In genomic region chr6:31455376-31455775, GRCm38 (mm10) we compare ENCODE assay signal across 32 mouse cellular contexts. TPM values are rescaled to one million over a fixed set of nuclear protein-coding genes. Genes with fewer than 3 reads are reported as not detected.
DNase-seq lines count a peak whose midpoint lies in the region; ATAC-seq and TF ChIP-seq lines count a peak whose summit lies in the region.
"Had no signal": no experiment of that assay in that cellular context is flagged by ENCODE, and none has a peak within 500 bp of the region (broad histone marks: within the 10 kb centered on the region; RNA-seq: fewer than 3 reads in every experiment).

No protein-coding gene starts in this region.

- no peaks in the 10 kb centered on the region for H3K27me3 ChIP-seq in hindbrain, postnatal 0 days (ENCODE audit: insufficient read depth, low read length)
- no peaks in the 10 kb centered on the region for H3K27me3 ChIP-seq in hindbrain, embryonic 13.5 days
- H3K27me3 ChIP-seq: CH12.LX; embryonic facial prominence, embryonic 13.5 days; forebrain, embryonic 12.5 days; hindbrain, embryonic 12.5 days; liver, embryonic 15.5 days; lung, embryonic 15.5 days; megakaryocyte, embryonic 14.5 days; midbrain, embryonic 13.5 days; neural tube, embryonic 12.5 days; Patski had no signal

- no peak for TF ChIP-seq CTCF in hindbrain, postnatal 0 days (IDR thresholded peaks at IDR 0.05; ENCODE audit: low read depth)
- no peak for TF ChIP-seq CTCF in layer of hippocampus, adult 2 months (conservative IDR thresholded peaks at IDR 0.05)

- peaks cover 4% of the 10 kb centered on the region; the same call in 1 of the 2 replicates for H3K36me3 ChIP-seq in hindbrain, postnatal 0 days (ENCODE audit: insufficient read depth, low read length)
- peaks cover 23% of the 10 kb centered on the region for H3K36me3 ChIP-seq in hindbrain, embryonic 13.5 days

- no peak overlapping the region for H3K9ac ChIP-seq in hindbrain, postnatal 0 days (replicated peaks; ENCODE audit: low read length)
- no peak overlapping the region for H3K9ac ChIP-seq in hindbrain, embryonic 13.5 days
- H3K9ac ChIP-seq: embryonic facial prominence, embryonic 13.5 days; forebrain, embryonic 12.5 days; hindbrain, embryonic 12.5 days; liver, embryonic 15.5 days; lung, embryonic 15.5 days; midbrain, embryonic 13.5 days; neural tube, embryonic 12.5 days had no signal

- DNase-seq in hindbrain, postnatal 0 days (ENCODE audit: low spot score) = peak; percentile 51
- DNase-seq in layer of hippocampus, adult 2 months (ENCODE audit: low spot score in 2 of 2) = peak in 1 of 2 experiments; percentile 61
- DNase-seq in layer of hippocampus, postnatal 10 days (ENCODE audit: low spot score in 2 of 2) = no peak
- peak; percentile 24 for DNase-seq in right cerebral cortex, adult 18-20 months
- DNase-seq in right cerebral cortex, postnatal 25 days = no peak
- no peak for DNase-seq in urinary bladder, adult 18-20 months (ENCODE audit: low spot score in 2 of 2)
- DNase-seq: adrenal gland, adult 2 months; B cell, adult 2 months; cerebellum, postnatal 36 days; embryo, embryonic 11 days; gastrocnemius, postnatal 14 days; heart, adult 2 months; kidney, adult 18-20 months; liver; lung, postnatal 36 days; thymus, adult 2 months; thymus, postnatal 4 days had no signal

- H3K4me3 ChIP-seq in hindbrain, postnatal 0 days (ENCODE audit: low read length) = no peak overlapping the region
- H3K4me3 ChIP-seq in hindbrain, embryonic 13.5 days = no peak overlapping the region
- no peak overlapping the region for H3K4me3 ChIP-seq in layer of hippocampus, adult 2 months
- H3K4me3 ChIP-seq: embryonic facial prominence, embryonic 13.5 days; erythroblast, embryonic 14.5 days; forebrain, embryonic 12.5 days; heart, adult 2 months; hindbrain, embryonic 12.5 days; limb, embryonic 10.5 days; liver, embryonic 15.5 days; lung, embryonic 15.5 days; megakaryocyte, embryonic 14.5 days; midbrain, embryonic 13.5 days; neural tube, embryonic 12.5 days had no signal

- 62% methylated on average over 2 of the region's 2 CpGs for WGBS in hindbrain, postnatal 0 days
- 83% methylated on average over 2 of the region's 2 CpGs for WGBS in hindbrain, embryonic 13.5 days

- 0 out of 2 replicates have a peak, but pooled peaks have one; percentile 24 for ATAC-seq in hindbrain, postnatal 0 days
- no peak for ATAC-seq in hindbrain, embryonic 13.5 days (ENCODE audit: low FRiP score)
- ATAC-seq: inflammation-experienced regulatory T-cells, adult 6 months; midbrain, embryonic 13.5 days; Patski had no signal

- no peaks in the 10 kb centered on the region for H3K9me3 ChIP-seq in hindbrain, postnatal 0 days (ENCODE audit: low read length)
- H3K9me3 ChIP-seq in hindbrain, embryonic 13.5 days = no peaks in the 10 kb centered on the region
- H3K9me3 ChIP-seq: embryonic facial prominence, embryonic 13.5 days; forebrain, embryonic 12.5 days; G1E; hindbrain, embryonic 12.5 days; limb, embryonic 10.5 days; liver, embryonic 15.5 days; lung, embryonic 15.5 days; megakaryocyte, embryonic 14.5 days; midbrain, embryonic 13.5 days; neural tube, embryonic 12.5 days had no signal

- no peak overlapping the region for H3K27ac ChIP-seq in hindbrain, postnatal 0 days
- no peak overlapping the region for H3K27ac ChIP-seq in hindbrain, embryonic 13.5 days
- H3K27ac ChIP-seq in layer of hippocampus, adult 2 months = peak overlapping the region; percentile 82
- H3K27ac ChIP-seq: embryonic facial prominence, embryonic 13.5 days; forebrain, embryonic 12.5 days; heart, adult 2 months; hindbrain, embryonic 12.5 days; limb, embryonic 10.5 days; liver, embryonic 15.5 days; lung, embryonic 15.5 days; midbrain, embryonic 13.5 days; neural tube, embryonic 12.5 days had no signal

- H3K4me2 ChIP-seq in hindbrain, postnatal 0 days (ENCODE audit: low read depth, low read length) = no peak overlapping the region
- H3K4me2 ChIP-seq in hindbrain, embryonic 13.5 days = no peak overlapping the region
- H3K4me2 ChIP-seq: embryonic facial prominence, embryonic 13.5 days; forebrain, embryonic 12.5 days; hindbrain, embryonic 12.5 days; liver, embryonic 15.5 days; lung, embryonic 15.5 days; midbrain, embryonic 13.5 days; neural tube, embryonic 12.5 days had no signal

- no peaks in the 10 kb centered on the region for H3K4me1 ChIP-seq in hindbrain, postnatal 0 days (ENCODE audit: insufficient read depth, low read length)
- H3K4me1 ChIP-seq in hindbrain, embryonic 13.5 days (replicated peaks) = no peaks in the 10 kb centered on the region
- H3K4me1 ChIP-seq: embryonic facial prominence, embryonic 13.5 days; forebrain, embryonic 12.5 days; hindbrain, embryonic 12.5 days; limb, embryonic 10.5 days; liver, embryonic 15.5 days; lung, embryonic 15.5 days; megakaryocyte, embryonic 14.5 days; midbrain, embryonic 13.5 days; neural tube, embryonic 12.5 days had no signal

RNA-seq across cellular contexts. Expression of gene Mkln1, which starts 56.8 kb away (rescaled TPM):
- 48.7 and 53.4 TPM in 2 replicates for total RNA-seq in hindbrain, postnatal 0 days (2014; rRNA removed)
- 88.3 and 89.6 TPM in 2 replicates for polyA plus RNA-seq in hindbrain, postnatal 0 days (2015; fragmentation: Nextera tagmentation; extraction: Ambion mirVana)
- polyA plus RNA-seq in hindbrain, embryonic 13.5 days (2015; fragmentation: Nextera tagmentation; extraction: Ambion mirVana) = 145 and 156 TPM in 2 replicates
- total RNA-seq in layer of hippocampus, adult 2 months (2021) = 100 to 1,000 TPM; 159 to 164 TPM
- 100 to 1,000 TPM; 119 to 127 TPM for total RNA-seq in layer of hippocampus, postnatal 10 days (2021)

Comparison
In these comparisons a context has a peak if more than half of its experiments do, and no peak if none do; other contexts are left out.
1. DNase-seq: peak in hindbrain, postnatal 0 days (single experiment) and right cerebral cortex, adult 18-20 months (single experiment); none in layer of hippocampus, postnatal 10 days (0 of 2), right cerebral cortex, postnatal 25 days (single experiment) and urinary bladder, adult 18-20 months (0 of 2).